Mouse (Mus musculus): Measurements from ENCODE around the gene Gm8212.
"Not testable (repeated sequence)": the region's sequence is repeated elsewhere in the genome, so short reads cannot be mapped to it uniquely, and the experiment has no call there.

DNA sequence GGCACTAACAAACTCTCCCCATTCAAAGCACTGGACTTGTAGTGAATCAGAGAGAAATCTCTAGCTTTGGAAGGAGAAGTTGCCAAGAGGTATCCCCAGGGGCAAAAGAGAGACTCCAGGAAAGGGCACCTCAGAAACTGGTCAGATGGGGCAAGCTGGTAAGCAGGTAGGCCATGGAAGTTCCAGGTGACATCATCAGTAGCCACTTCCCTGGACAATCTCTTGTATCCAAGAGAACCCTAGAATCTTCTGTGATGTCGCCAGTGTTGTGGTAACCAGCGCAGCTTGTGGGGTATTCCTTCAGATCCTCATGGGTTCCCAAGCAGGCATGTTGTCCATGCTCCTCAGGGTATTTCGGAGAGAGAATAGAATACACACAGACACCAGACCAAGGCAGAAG lies at the start of gene Gm8212:
- not testable (repeated sequence) for TF ChIP-seq POLR2A (IDR thresholded peaks at IDR 0.05; ENCODE audit: low read depth, low read length); CTCF (IDR thresholded peaks at IDR 0.05; ENCODE audit: extremely low read depth, insufficient read length, insufficient replicate concordance, low read depth, low read length)
